Mouse (Mus musculus) layer of hippocampus, adult 9-10 months (tissue): ENCODE results near the gene Txndc5.

Experiments
- DNase-seq: peaks from one replicate; pipeline ENCODE4 v3.0.0; 2022; ENCODE audit warnings: low spot score

Gene Txndc5

DNA sequence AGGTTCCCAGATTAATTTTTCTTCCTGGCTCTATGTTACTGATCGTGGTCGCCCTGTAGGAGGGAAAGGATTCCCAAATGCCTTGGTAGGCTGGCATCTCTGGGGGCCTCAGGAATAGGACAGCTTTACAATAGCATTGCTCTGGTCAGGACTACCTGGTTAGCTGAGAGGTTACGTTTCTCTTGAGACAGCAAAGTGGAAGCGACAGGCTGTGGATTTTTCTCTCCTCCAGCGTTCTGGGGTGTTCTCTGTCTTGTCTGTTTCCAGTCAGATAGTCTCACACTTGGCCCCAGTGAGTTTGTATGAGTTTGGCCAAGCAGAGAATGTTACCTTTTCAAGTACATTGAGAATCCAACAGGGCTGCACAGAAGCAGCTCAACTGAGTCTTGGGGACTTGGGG, 77.2 kb downstream of the Txndc5 start:
- no peak for DNase-seq
